Mouse (Mus musculus) left cerebral cortex, adult 9 months (tissue): ENCODE measurements around the gene Satb2.

Source experiments
- DNase-seq, 2 experiments: peaks; one replicate each; pipeline ENCODE4 v3.0.0; 2022; ENCODE audit warnings: low spot score in 2 of 2

Satb2 gene

GRCm38 (mm10) chr1:56978151-56978700 is at the start of gene Satb2:
Gene Satb2 (minus strand): TSS chr1:56978650.
- no peak for DNase-seq

- no peak for DNase-seq
These were observed 40.5 kb upstream of the Satb2 start for GRCm38 (mm10) chr1:57018941-57019340.

GRCm38 (mm10) chr1:57013856-57014255 is 35.4 kb upstream of the Satb2 start:
- DNase-seq = no peak

GRCm38 (mm10) chr1:57009171-57009570 is 30.7 kb upstream of the Satb2 start:
- DNase-seq = no peak

DNA sequence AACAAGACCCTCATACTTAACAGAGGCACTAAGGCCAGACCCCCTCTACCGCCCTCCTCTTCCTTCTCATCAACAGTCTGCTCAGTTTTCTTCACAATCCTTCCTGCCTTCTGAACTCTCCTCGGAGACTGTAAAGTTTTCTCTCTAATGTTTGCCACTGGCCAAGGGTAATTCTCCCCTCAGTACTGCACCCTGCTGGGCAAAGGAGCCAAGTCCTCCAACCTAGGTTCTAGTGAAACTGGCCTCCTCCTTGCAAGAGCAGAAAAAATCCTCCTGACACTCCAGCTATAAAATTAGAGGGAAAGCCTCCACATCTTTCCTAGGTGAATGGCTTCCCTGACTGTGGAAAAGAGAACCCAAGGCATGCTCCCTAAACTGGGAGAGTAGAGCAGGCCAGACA is 16.6 kb upstream of the Satb2 start:
- no peak for DNase-seq

DNA sequence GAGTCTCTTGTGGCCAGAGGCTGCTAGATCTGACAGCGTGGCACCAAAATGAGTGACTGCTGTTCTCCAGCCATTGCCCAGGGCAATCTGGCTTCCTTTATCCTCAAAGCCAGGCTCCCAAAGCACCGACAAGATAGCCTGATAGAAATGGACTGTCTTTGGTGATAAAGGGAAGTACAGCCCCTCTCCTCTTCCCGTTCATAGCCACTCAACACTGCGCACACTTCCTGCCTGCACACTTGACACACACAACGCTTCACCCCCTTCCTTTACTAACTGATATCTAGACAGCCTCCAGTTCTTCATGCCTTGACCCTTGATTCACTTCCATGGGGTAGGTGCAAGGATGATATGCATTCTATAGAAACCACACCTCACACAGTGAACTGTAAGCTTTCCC is 13.9 kb upstream of the Satb2 start:
- DNase-seq = no peak

GRCm38 (mm10) chr1:56991613-56992012 is 13.2 kb upstream of the Satb2 start:
- peak in 1 of 2 experiments; percentile 9 for DNase-seq

- DNase-seq = no peak
These were observed 6.0 kb upstream of the Satb2 start for GRCm38 (mm10) chr1:56984483-56984810.

DNA sequence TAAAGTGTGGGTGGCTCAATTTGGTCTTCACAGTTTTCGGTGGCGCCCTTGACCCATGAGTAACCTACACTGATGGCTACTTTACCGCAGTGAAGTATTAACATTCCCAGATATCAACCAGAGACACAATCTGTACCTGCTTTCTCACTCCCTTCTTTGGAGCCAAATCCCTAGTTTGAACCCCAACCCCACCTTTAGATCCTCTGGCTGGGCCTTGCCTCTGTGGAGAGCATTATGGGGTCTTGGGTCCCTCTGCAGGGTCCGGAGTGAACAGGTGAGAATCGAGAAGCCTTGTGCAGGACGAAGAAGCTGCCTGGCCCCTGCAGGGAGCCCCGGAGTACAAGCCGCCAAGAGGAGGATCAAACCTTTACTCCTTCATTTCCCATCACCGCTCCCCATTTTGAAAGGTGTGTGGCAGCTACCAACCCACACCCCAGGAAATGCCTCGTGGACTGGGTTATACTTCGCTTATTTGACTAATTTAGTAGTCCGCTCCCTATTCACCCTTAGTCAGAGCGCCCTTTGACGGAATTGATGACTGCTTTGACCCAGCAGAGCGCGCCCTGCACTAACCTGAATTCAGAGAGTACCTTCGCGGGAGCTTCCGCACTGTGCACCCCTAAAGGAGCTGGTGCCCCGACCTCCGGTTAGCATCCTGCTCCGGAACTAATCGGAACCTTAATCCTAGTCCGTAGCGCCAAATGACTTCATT is 5.5 kb upstream of the Satb2 start:
- no peak for DNase-seq

DNA sequence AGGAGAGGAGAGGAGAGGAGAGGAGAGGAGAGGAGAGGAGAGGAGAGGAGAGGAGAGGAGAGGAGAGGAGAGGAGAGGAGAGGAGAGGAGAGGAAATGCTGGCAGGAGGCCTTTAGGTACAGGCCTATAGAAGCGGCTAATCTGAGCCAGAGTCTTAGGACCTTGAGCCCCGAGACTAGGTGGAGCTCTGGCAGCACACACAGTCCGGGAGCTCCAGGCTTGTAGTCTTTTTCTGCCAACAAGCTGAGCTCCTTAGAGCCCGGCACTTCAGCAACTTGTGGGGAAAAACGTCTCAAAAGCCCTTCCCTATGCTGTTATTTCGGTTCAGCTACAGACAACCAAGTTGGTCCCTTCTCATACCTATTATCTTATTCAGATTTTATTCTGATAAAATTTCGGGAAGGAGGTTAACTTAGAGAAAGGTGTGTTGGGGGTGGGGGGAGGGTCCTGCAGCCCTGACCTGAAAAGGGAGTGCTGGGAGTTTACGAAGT is 4.7 kb upstream of the Satb2 start:
- DNase-seq = no peak

DNA sequence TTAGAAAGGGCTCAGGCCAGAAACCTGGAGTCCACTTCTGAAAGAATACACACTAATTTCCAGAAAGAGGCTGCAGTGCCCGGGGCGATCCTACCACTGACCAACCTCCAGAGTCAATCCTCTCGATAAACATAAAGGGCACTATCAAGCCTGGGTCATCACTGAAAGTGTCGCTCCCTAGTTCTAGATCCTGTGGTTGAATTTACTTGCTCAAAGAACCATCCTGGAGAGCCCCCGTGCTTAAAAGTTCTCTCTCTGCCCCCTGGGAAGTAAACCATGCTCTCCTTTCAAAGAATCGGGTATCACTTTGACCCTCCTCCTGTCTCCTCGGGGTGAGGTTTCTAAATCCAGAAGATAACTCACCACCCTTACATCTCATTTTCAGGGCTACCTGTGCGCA is 4.2 kb upstream of the Satb2 start:
- no peak for DNase-seq

DNA sequence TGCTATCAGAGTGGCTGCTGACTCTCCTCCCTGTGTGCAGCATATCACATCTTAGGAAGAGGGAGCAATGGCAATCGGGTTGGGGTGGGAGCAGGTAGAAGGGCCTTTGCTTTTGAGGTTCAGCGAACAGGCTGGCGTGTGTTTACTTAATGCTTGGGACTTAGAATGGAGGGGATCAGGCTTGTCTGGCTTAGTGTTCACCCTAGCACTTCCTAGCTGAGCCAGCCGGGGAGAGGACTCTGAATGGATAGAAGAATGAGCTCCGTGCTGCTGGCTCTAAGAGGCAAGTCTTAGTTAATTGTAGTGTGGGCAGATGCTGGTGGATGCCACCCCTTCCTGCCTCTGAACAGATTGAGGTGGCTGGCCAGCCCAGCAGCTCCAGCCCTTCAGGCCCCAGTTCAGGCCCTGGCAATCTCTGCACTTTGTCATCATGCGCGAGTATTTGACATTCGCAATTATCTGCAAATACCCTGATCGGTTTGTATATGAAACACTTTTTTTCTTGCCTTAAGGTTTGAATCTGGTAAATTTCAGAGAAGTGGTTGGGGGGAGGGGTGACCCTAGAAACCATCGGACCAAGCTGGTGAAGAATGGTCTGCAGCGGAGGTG is 3.6 kb upstream of the Satb2 start:
- no peak for DNase-seq

GRCm38 (mm10) chr1:56981508-56981907 is 3.1 kb upstream of the Satb2 start:
- no peak for DNase-seq

DNA sequence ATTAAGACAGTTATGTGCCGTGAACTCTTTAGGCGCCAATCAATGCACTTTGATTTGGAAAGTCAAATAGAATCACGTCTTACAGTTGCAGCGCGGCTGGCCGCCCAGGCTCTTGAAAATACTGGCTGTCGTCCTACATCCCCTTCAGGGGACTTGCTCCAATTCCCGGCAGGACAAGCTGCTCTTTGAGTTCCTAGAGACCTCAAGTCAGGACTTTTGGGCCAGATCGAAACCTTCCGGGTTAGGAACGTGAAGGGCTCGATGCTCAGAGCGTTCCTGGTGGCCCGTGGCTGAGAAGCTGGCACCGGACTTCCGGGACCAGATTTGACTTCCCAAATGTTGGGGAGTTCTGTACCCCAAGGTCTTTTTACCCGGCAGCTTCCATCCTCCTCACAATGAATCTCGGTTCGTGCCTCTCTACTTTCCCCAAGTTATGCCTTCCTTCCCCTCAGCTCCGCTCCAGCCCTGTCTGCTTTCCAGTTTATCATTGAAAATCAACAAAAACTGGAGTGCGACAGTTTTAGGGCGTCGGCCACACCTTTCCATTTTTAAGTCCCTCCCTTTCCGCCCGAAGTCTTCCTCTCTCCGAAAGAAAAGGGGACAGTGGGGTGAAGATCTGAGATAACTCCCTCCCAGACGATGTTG is 2.3 kb upstream of the Satb2 start:
- DNase-seq = no peak

DNA sequence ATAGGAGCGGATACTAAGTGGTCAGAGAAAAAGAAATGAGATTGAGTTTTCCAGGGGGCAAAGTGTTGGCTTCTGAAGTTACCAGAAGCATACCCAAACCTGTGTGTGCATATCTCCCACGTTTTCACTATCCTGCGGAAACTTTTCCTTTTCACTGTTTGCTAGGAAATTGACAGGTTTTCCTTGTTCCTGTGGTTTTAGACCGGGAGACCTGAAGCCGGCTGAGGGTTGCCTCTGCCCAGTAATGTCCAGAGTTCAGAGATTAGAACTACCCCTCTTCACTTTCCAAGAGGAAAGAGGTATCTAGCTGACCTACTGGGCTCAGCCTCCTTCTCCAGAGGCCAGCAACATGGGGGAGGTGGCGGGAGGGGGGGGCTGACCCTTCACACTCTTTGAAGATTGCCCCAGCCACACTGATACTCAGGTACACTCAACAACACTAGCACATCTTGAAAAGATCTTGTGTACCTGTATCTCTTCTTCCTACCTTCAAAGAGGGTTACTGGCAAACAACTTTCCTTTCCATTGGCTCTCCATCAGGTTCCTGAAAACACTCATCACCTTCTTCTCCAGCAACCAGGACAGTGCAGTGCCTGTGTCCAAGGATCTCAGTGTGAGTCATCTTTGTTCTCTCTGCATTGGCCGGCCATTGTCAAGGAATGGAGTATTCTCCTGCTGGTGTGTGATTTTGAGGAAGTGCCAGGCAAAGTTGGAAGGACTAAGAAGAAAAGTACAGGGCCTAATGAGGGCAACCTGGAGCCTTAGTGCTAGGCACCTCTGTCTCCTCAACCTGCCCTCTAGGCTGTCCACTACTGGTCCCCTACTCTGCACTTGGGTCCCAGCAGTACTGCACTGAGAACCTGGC is 1.3 kb upstream of the Satb2 start:
- no peak for DNase-seq

DNA sequence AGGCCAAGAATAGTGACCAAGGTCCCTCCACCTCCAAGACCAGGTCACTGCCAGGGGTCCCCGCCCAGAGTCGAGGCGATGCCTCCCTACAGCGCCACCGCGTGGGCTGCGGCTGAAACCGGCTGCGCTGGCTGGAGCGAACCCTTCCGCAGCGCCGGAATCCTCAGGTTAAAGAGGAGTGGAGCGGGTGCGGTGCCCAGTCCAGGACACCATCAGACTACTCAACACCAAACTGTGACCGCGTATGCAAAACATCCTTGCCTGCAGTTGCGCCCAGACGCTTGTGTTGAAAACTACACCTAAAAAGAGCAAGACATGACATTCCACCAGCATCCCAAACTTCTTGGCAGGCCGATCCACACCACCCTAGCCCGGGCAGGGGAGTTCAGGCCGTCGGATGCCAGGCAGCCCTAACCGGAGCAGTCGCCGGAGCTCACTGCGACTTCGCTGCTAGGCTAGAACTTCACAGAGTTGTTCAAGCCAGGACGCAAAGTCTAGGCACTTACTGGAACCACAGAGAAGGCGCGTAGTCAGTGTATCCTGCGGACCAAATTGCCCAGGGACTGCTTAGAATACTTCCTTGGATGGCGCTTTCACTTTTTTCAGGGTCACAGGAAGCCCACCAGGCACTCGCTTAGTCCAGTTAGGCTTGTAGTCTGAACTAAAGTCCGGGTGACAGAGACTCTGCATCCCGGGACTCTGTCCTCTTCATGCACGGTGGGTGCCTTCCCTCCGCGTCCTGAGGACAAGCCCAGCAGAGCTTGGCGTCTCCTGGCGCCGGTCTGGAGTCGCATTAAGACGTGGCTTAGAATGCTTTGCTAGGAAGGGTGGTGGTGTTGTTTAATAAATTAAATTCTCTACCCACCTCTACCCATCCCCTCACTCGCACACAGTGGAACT is 999 bp downstream of the Satb2 start:
- DNase-seq = peak in 1 of 2 experiments; percentile 69

DNA sequence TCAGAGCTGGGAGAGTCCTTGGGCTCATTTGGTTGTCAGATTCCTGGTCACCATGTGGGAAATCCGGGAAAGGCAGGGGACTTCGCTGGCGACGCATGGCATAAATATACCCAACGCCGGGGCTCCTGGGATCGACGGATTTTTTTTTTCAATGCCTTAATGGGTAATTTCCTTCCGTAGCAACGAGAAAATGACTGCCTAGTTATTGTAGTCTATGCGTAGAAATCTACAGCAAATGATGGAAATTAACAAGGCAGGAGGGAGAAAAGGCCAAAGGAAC is 1.7 kb downstream of the Satb2 start:
- no peak for DNase-seq

- DNase-seq = no peak
These were observed 2.2 kb downstream of the Satb2 start for GRCm38 (mm10) chr1:56976044-56976824.

DNA sequence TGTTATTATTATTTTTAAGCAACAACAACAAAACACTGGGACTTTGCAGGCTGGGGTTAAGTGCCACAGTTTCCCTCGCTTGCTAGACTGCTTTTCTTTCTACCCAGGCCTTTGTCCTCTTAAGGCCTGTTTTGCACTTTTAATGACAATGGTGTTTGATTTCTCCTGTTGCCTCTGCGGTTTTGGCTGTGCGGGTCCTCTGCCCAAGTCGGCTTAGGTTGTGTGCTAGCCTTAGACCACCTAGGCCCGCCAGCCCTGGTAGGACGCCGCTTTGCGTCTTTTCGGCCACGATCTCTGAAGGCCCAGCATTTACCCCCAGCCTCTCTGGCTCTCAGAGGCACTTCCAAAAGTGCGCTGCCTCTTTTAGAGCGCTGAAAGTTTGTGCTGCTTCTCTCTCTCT is 2.9 kb downstream of the Satb2 start:
- DNase-seq = no peak

DNA sequence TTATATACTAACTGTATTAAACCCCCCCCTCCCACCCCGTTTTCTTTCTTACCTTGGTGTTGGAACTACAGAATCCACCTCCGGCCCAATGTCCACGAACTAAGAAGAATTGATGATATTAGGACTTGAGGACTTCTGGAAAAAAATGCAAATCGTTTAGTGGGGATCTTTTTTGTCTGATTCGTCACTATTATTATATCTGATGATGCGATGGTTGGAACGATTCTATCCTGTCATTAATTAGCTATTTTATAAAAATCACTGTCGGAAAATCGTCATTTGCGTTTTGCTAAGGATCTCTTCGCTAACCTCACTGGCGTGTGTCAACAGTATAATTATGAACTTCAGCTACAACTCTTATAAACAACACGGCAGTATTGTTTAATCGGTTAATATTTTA is 4.3 kb downstream of the Satb2 start:
- no peak for DNase-seq
